Mouse (Mus musculus) CD4-positive, CD25-positive, alpha-beta regulatory T cell, adult 2 months (primary cell): ENCODE measurements around the gene Snrpf.
"Not testable (repeated sequence)": the region's sequence is repeated elsewhere in the genome, so short reads cannot be mapped to it uniquely, and the experiment has no call there.

Experiments used
- DNase-seq: peaks from one replicate; pipeline ENCODE4 v3.0.0-alpha.2; 2012; ENCODE audit warnings: low read depth, low spot score

Snrpf gene

DNA sequence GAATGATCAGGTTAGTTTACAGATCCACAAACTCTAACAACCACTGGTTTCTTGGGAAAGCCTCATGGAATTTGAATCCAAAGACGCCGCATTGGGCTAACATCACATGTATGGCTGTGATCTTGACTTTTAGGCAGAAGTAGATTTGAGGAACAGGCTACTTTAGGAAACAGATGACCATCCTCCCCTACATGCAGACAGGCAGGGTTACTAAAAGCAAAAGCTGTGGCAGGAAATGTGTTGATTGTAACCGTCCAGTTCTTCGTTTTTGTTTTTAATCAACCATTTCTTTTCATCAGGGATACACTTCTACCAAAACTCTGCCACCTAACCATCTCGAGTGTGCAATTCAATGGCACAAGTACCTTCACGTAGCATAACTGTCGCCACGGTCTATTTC is 13.5 kb downstream of the Snrpf start:
- DNase-seq, result no peak

DNA sequence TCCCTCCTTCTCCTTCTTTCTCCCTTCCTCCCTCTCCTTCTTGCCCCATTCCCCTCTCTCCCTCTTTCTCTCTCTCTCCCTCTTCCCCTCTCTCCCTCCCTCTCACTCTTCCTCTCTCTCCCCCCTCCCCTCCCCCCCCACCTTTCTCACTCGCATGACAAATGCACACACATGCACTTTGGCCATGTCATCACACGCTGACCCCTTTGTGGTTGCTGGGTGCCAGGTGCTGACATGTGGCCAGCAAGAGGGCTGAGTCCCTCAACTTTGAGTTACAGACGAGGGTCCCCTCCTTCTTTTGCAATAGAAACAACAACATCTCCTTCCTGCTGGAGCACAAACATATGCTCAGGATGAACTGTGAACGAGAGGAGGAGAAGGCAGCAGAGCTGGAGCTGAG is 14.5 kb downstream of the Snrpf start:
- no peak for DNase-seq

DNA sequence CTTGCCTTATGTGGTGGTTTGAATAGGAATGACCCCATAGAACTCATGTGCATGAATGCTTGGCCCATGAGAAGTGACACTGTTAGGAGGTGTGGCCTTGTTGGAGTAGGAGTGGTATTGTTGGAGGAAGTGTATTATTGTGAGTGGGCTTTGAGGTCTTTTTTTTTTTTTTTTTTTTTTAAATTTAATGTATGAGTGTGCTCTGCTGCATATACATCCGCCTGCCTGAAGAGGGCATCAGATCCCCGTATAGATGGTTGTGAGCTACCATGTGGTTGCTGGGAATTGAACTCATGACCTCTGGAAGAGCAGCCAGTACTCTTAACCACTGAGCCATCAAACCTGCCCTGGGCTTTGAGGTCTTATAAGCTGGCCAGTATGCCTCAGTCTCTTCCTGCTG is 17.3 kb downstream of the Snrpf start:
- no peak for DNase-seq

DNA sequence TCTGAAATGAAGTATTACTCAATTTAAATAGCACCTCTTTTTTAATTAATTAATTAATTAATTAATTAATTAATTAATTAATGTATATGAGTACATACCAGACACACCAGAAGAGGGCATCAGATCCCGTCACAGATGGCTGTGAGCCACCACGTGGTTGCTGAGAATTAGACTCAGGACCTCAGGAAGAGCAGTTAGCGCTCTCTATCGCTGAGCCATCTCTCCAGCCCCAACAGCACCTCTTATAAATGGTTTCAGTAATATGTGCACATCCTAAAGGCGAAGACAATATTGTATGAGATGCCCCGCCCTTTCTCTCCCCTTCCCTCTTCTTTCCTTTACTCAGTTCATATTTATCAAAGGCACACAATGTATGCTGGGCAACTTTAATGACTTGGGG is 20.8 kb downstream of the Snrpf start:
- no peak for DNase-seq

DNA sequence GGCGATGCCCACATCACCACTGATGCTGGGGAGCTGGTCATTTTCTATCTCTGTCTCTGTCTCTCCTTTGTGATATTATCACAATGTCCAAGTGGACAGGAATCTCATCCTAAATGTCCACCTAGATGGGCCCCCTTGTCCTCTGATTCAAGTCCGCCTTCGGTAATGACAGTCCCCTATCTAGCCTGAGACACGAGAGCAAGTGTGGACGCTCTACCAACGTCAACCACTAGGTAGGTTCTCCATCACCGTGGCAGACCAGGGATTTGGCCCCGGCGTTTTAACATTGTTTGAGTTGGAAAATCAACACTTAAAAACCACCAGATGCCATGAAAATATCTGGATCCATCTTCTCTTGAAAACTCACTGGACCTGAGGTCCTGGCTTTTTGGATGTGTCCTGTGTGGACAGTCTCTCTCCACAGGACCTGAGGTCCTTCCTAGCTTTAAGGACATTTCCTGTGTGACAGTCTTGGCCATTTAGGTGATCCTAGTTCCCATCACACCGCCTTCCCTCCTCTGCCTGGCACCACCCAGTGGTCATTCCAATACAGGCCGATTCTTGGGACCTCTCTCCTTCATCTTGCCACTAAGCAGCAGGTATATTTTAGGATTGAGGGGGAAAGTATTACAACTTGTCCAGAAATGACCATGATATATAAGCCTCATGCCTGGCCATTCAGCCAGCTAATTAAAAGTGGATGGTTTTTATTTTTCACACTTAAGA is 21.5 kb downstream of the Snrpf start:
- DNase-seq, result no peak

DNA sequence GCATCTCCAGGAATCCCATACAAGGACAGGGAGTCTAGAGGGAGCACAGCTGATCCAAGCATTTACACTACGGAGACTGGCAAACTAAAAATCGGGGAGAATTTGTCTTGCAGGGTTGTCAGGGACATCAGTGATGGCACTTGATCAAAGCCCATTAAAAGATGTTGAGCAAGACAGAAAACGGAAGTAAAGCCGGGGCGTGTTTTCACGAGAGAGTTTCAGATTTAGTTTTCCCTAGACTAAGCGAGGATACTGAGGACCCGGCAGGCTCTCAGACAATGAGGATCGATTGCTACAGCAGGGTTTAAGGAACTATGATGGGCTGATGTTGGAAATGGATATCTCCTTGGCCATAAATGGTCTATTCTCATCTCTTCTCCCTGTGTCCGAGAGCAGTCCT is 22.4 kb downstream of the Snrpf start:
- DNase-seq, result no peak

DNA sequence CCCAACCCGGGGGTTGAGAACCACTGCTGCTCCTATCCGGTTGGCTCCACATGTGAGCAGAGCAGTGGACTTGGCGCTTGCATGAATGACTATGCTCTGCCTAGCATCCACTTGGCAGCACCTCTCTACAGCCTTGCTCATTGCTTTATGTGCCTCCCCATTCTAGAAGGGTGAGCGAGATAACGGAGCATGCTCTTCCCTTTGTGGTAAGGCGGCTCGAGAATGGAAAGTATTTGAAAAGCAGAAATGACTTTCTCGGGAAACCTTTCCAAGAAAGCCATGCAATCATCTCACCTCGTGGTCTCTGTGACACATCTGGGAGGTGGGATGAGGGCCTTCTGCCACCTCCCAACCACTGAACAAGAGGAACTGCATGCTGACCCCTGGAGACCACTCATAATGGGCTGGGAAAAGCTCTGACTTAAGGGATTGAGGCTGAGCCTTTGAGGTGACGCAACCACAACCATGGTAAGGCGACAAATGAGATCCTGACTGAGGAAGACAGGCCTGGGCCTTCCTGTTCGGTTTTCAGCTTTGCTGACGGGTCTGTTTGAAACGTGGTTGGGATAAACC is 24.9 kb downstream of the Snrpf start:
- DNase-seq, result no peak

DNA sequence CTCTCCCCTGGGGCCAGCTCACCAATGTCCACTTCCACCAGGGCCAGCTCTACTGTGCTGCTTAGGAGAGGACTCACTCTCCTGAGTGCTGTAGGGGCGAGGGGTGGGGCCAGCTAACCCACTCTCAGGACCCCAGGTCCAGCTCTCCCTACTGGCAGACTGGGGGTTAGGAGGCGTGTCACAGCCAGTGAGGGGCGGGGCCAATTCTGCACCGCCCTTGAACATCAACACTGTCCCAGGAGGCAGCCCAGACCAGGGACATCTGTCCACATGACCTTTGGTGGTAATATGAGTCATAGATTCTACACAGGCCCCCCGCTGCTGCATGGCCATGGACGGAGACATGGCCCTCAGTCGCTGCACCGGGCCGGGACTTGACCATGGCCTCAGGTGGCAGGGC is 29.7 kb downstream of the Snrpf start:
- DNase-seq, result no peak

DNA sequence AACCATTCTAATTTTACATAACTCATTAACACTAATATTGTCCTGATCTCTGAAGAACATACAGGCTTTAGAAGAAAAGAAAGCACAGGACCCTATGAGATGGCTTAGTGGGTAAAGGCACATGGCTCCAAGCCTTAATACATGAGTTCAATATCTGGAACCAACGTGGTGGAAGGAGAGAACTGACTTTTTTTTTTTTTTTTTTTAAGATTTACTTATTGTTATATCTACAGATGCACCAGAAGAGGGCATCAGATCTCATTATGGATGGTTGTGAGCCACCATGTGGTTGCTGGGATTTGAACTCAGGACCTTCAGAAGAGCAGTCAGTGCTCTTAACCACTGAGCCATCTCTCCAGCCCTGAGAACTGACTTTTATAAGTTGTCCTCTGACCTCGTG is 31.5 kb downstream of the Snrpf start:
- not testable (repeated sequence) for DNase-seq

DNA sequence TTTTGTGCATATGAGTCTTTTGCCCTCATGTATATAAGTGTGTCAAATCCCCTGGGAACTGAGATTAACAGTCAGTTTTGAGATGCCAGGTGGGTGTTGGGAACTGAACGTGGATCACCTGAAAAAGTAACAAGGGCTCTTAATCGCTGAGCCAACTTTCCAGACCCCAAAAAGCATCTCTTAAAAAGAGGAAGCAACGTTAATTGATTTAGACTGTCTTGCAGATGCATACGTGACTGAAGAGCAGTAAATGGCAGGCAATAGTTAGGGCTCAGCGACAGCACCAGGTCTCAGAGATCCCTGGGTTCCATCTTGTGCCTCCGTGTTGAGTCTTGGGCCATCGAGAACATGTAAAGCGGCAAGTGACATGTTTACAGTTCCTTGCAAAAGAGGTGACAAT is 36.9 kb downstream of the Snrpf start:
- DNase-seq, result no peak

DNA sequence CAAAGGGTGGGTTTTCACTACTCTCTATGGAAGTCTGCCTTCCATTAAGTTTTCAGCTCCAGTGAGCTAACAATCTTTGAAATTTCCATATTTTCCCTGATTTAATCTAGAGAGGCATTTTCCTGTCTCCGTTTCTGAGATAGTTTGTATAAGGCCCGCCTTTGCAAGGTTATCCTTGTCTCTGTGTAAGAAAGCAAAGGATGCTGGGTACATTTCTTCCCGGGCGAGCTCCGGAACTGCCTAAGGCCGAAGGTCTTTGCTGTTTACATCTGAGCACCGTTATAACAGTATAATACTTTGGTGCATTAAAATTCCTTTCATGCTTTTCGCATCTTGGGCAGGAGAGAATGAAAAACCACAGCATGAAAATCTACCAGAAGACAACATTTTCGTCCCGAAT is 39.7 kb downstream of the Snrpf start:
- DNase-seq, result no peak

DNA sequence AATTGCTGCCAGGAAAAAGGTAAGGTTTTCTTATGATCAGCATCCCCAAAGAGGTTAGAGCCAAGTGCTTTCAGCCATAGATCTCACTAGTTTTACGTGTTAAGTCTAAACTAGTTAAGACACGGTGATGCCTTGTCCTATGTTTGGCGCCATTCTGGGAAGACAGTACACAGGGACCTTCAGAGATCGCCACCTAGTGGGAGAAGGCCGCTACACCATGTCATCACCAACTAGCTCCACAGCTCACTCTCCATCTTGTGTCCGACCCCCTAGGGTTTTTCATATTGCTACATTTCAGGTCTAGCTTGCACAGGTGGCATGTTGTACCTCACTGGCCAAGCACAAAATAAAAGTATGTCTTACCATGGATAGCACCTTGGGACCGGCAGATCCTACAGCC is 40.5 kb downstream of the Snrpf start:
- DNase-seq, result peak; percentile 91

DNA sequence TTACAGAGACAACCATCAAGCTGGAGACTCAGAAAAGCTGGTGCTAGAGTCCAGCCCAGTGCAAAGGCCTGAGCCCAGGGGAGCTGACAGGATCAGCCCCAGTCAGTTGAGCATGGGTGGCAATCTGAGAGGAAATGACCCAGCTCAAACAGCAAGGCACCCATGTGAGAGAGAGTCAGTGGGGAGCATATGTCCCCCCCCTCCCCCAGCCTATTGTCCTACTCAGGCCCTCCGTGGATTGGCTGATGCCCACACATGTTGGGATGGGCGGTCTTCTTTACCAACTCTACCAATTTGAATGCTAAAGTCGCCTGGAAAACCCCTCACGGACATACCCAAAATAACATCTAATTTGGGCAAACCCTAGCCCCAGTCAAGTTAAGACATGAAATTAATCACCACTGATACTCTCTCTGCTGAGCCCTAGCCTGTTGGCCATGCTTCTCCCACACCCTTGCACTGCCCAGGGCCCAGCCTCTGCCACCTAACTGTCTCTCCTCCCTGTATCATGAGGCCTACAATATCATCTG is 41.7 kb downstream of the Snrpf start:
- no peak for DNase-seq

DNA sequence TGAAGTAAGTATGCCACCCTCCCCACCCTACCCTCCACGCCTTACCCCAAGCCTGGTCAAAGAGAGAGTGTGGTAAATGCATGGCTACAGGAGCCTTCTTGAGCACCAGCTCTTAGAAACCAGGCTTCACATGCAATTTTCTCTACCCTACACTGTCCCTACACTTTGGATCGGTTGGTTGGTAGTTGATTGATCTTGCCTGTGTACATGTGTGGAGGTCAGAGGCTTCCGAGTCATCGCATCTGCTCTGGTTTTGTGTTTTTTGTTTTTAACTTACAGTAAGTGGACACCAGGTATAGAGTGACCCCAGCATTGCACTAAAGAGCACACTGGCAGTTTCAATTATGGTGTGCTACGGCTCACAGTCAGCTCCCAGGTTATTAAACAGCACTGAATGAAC is 45.3 kb downstream of the Snrpf start:
- DNase-seq, result no peak

DNA sequence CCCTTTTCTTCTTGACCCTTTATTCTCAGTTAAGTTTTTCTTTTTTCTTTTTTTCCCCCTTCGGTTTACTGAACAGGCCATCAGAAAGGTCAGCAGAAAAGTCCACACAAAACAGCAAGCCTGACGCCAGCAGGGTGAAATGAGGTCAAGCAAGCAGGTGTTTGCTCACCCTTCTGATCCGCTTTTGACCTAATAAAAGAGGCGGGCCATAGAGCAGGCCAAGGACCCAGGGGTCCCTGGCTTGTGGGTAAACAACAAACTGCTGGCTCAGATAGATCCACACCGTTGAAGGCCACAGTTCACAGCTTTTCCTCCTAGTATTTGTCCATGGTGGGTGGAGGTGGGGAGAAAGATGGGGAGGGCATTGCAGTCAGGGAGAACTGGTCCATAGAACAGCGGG is 46.3 kb downstream of the Snrpf start:
- DNase-seq, result no peak

DNA sequence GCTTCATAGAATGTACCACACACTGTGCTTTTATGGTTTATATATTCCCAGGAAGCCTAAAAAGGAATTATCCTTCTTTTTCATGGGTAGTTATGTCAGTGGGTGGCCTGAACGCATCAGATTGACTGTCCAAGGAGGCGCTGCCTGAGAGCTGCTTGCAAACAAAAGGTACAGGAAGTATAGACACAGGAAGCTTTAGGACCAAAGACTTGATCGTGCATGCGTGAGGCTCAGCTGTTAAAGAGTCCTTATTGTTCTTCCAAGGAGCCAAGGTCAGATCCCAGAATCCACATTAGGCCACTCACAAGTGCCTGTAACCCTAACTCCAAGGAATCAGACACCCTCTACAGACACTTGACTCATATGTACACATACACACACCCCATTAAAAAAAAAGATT is 47.1 kb downstream of the Snrpf start:
- peak; percentile 44 for DNase-seq

DNA sequence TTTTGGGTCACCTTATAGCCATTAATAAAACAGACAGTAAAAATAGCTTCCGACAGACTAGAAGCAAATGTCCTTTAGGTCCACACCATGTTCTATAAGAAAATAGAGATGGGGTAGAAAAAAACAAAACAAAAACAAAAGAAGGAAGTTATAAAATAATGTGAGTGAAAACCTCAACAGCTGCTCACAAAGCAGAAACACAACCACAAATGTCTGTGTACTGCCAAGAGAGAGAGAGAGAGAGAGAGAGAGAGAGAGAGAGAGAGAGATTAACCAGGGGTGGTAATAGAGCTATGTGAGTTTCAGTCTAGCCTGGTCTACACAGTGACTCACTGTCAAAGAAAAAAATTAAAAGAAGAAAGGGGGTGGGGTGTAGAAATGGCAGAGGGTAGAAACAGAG is 47.9 kb downstream of the Snrpf start:
- peak; percentile 45 for DNase-seq

DNA sequence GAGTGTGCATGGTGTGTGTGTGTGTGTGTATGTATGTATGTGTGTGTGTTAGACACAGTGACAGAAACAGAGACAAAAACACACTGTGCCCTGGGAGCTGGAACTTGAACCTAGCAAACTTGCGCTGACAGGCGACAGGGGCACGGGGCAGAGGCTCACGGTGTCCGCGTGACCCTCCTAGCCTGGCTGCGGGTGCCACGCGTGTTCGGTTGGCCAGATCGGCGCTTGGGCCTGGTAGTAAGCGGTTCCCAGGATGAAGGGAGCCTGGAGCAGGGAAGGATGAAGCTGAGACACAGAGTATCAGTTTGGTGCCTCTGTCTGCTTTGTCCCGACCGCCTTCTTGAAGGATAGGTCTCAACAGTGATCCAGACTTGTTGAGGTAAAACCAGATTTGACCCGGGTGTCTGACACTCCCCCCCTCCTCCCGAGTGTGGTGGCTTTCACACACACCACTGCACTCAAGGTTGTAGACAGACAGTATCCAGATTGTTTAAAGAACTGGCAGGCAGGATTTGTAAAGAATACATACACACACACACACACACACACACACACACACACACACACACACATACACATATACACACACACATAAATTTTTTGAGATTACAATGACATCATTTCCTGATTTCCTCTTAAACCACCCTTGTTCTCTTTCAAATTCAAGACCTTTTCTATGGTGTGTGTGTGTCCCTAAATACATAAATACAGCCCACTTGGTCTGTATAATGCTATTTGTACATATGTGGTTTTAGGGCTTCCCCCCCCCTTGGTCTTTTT is 48.9 kb downstream of the Snrpf start, which contains the start of gene Ccdc38:
Gene Ccdc38 (plus strand): TSS at position 202 of the 780 bp plus-strand sequence.
- DNase-seq, result peak; percentile 65

DNA sequence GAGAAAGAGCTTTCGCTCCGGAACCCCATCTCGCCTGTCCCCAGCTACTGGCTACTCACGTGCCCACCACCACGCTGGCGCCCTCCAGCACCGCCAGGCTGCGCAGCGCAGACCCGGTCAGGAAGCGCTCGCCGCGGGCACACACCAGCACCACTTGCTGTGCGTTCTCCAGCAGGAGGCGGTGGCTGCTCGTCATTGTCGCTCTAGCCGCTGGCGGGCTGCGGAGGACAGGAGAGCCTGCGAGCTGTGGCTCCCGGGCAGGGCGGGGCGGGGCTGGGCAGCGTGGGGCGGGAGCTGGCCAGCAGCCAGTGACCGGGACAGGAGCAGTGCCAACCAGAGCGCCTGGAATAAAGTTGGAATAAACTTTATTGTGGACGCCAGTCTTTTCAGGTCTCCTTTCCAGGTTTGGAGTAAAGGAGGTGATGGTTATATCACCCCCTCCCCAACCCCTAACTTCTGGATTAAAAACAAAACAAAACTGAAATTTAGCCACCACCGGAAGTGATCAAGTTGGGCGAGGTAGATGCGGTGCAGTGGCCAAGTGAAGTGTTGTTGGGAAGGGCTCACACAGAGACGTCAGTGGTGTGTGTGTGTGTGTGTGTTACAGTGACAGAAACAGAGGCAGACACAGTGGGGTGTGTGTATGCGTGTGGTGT is 49.6 kb downstream of the Snrpf start, which contains the start of gene Amdhd1:
Gene Amdhd1 (minus strand): TSS at position 259 of the 656 bp plus-strand sequence.
- peak; percentile 92 for DNase-seq

DNA sequence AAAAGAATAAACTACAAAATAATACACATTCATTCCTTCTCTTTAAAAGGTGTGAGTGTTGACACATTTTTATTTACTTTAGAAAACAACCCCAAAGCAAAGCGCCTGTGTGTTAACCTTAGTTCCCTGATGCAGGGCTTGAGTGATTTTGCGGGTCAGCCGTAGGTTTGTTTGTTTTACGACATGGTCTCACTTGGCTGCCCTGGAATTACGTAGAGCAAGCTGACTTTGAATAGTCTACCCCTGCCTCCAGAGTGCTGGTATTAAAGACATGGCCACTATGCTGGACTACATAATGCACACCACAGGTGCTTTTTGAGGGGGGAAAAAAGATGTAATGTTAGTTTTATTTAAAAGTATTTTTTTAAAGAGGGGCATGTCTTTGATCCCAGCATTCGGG is 50.7 kb downstream of the Snrpf start:
- DNase-seq, result no peak

DNA sequence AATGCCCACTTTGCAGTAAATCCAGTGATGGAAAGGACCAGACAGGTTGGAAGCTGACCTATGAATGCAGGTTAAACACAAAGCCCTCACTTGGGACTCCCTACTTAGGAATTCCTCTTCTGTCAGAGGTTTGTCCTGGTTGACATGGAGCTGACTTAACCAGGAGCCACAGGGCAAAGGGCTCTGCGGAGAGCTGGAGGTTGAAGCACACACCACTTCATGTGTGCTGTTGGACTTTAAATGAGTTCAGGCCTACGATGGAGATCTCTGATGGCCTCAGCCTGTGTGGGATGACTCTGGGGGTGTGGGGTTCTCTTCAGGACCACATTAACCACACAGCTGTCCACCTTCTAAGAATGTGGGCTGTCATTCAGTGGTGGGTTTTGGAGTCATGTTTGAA is 51.2 kb downstream of the Snrpf start:
- no peak for DNase-seq
